Mouse (Mus musculus) bone marrow macrophage, adult 2 months (primary cell): ENCODE results near the gene Amotl2. TPM values are rescaled to one million over a fixed set of nuclear protein-coding genes. Genes with fewer than 3 reads are reported as not detected.
A peak's percentile ranks its signal among the peaks of the same experiment; 100 is the strongest.

Experiments
- H3K27ac ChIP-seq: 2 replicates; pipeline ENCODE4 v1.5.1; 2012; ENCODE audit warnings: low read depth, low read length; ENCODE audit not compliant: insufficient read depth
- H3K4me1 ChIP-seq: 2 replicates; pipeline ENCODE4 v1.6.1; 2012; ENCODE audit warnings: low read length; ENCODE audit not compliant: control insufficient read depth, insufficient read depth
- H3K4me3 ChIP-seq: 2 replicates; pipeline ENCODE4 v1.5.1; 2012; ENCODE audit warnings: mild to moderate bottlenecking, low read length, moderate library complexity; ENCODE audit not compliant: insufficient read depth
- CTCF ChIP-seq: IDR thresholded peaks from 2 replicates; pipeline ENCODE4 v1.5.1; 2012; ENCODE audit warnings: low read depth, mild to moderate bottlenecking, low read length, moderate library complexity
- POLR2A ChIP-seq: IDR thresholded peaks from 2 replicates; pipeline ENCODE4 v1.6.1; 2012; ENCODE audit warnings: mild to moderate bottlenecking, low read depth, low read length, borderline replicate concordance
- polyA plus RNA-seq: library from polyadenylated mRNA; stranded (reverse); fragments of >200 nt; gene quantifications from 2 replicates; pipeline ENCODE4 v1.2.4, GENCODE M21; 2012; ENCODE audit not compliant: missing spikeins, insufficient read depth, insufficient read length

The Amotl2 gene
- polyA plus RNA-seq, 1 experiment = 1.2 TPM

DNA sequence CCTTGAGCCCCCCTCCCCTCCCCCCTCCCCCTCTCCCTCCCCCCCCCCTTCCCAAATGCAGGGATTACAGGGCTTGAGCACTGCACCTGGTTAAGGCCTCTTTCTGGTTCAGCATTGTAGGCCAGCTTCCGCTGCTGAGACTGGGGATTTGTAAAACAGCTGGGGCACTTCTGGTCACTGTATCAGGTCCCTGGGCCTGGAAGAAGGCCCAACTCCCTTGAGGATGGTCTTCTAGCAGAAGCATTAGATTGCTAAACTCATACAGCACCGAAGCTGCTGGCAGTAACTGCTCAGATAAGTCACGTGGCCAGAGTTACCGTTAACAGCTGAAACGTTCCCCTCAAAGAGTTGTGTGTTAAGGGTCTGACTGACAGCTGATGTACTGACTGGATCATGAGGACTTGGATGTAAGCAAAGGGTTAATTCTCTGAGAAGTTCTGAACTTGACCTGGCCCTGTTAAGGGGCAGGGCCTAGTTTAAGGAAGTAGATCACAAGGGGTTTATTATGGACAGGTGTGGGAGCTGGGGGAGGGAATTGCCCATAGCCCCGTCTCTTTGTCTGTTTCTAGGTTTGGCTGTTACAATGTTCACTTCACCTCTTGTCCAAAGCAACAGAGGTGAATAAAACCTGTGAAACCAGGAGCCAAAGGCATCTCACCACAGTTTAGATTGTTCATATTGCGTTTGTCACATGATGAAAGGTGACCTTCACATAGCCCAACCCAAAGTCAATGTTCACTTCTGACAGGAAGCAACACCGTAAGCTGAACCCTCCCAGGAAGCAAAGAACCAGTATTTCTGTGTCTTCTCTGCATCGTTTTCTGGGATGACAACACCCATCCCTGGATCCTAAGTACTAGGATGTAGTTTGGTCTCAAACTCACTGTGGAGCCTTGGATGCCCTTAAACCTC, 23.7 kb upstream of the Amotl2 start:
- Histone ChIP-seq H3K27ac (no peak overlapping the region), H3K4me3 (no peak overlapping the region), H3K4me1 (no peaks in the 10 kb centered on the region)
- TF ChIP-seq POLR2A (no peak), CTCF (no peak)

DNA sequence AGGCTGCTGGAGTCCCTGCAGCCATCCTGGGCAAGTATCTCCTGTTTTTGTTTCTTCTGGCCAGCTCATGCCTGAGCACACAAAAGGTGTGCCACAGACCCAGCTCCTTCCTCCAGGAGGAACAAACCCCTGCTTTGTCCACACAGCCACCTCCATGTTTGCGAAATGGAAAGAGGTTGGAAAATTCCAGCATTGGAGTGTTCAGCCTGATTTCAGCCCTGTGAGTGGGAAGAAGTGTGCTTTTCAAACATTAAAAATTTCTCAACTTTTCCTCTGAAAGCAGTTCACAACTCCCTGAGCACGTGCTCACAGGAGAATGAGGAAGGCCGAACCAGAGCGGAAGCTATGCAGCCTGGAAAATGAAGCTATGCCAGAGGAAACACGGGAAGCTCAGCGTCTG, 15.4 kb upstream of the Amotl2 start:
- Histone ChIP-seq H3K4me1 (no peaks in the 10 kb centered on the region), H3K27ac (no peak overlapping the region), H3K4me3 (no peak overlapping the region)
- TF ChIP-seq POLR2A (no peak), CTCF (no peak)

- Histone ChIP-seq H3K4me3 (no peak overlapping the region), H3K27ac (no peak overlapping the region), H3K4me1 (no peaks in the 10 kb centered on the region; the same call in 1 of the 2 replicates)
- no peak for TF ChIP-seq CTCF
- no peak for TF ChIP-seq POLR2A
Measured at GRCm38 (mm10) chr9:102709504-102710135, 6.9 kb upstream of the Amotl2 start.

DNA sequence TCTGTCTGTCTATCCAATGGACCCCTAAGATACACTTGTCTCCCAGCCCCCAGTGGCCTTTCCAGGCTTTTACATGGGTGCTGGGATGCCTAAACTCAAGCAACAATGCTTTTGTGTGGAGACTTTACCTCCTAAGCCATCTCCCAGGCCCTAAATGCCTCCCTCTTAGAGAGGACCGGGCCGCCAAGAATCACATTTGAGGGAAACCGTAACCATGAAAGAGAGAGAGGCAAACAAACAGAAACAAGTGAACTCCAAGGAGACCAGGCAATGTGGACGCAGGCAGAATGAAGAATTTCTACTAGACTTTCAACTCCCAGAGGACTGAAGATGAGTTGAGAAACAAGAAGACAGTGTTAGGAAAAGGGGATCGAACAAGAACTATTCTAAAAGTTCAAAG, 6.0 kb upstream of the Amotl2 start:
- no peak overlapping the region for H3K4me3 ChIP-seq
- peaks cover 4% of the 10 kb centered on the region; the same call in 1 of the 2 replicates for H3K4me1 ChIP-seq
- H3K27ac ChIP-seq = no peak overlapping the region
- TF ChIP-seq POLR2A = no peak
- no peak for TF ChIP-seq CTCF

GRCm38 (mm10) chr9:102713797-102714196, 2.7 kb upstream of the Amotl2 start:
- no peak overlapping the region for H3K4me3 ChIP-seq
- H3K4me1 ChIP-seq = peaks cover 4% of the 10 kb centered on the region; the same call in 1 of the 2 replicates
- TF ChIP-seq CTCF (peak; percentile 82), POLR2A (no peak)
- H3K27ac ChIP-seq = no peak overlapping the region

GRCm38 (mm10) chr9:102714893-102715505, 1.5 kb upstream of the Amotl2 start:
- TF ChIP-seq CTCF (no peak), POLR2A (no peak)

DNA sequence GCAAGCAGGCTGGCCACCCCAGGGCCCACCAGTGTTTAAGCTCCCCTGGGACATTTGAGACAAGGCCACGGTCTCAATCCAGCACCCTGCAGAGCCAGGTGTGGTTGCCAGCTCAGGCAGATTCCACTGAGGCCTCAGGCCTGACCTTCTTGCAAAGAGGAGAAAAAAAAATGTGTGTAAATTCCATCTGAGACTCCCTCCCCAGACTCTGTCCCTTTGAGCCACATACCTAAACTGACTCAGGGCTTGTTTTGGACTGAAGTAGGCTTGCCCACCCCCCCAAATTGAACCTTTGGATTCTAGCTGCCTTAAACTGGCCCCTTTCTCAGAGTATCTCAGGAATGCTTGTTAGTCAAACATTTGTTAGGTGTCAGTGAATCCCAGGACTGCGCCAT, 969 bp upstream of the Amotl2 start:
- H3K4me1 ChIP-seq = peaks cover 4% of the 10 kb centered on the region; the same call in 1 of the 2 replicates
- no peak overlapping the region for H3K27ac ChIP-seq
- no peak overlapping the region for H3K4me3 ChIP-seq

More at GRCm38 (mm10) chr9:102714893-102715505, 1.5 kb upstream of the Amotl2 start:
- Histone ChIP-seq H3K4me1 (peaks cover 4% of the 10 kb centered on the region; the same call in 1 of the 2 replicates), H3K27ac (no peak overlapping the region), H3K4me3 (no peak overlapping the region)

GRCm38 (mm10) chr9:102717164-102717885, 853 bp downstream of the Amotl2 start:
- Histone ChIP-seq H3K27ac (no peak overlapping the region), H3K4me1 (peaks cover 4% of the 10 kb centered on the region; the same call in 1 of the 2 replicates), H3K4me3 (peak overlapping the region; percentile 54)
- no peak for TF ChIP-seq CTCF
- TF ChIP-seq POLR2A = no peak

More for the DNA sequence above, 969 bp upstream of the Amotl2 start:
- TF ChIP-seq POLR2A = no peak
- no peak for TF ChIP-seq CTCF

GRCm38 (mm10) chr9:102717886-102718643, 1.6 kb downstream of the Amotl2 start:
- no peak for TF ChIP-seq CTCF
- TF ChIP-seq POLR2A = no peak
- peak overlapping the region; percentile 54 for H3K4me3 ChIP-seq
- H3K27ac ChIP-seq = no peak overlapping the region
- peaks cover 4% of the 10 kb centered on the region; the same call in 1 of the 2 replicates for H3K4me1 ChIP-seq

GRCm38 (mm10) chr9:102718676-102719075, 2.2 kb downstream of the Amotl2 start:
- Histone ChIP-seq H3K27ac (no peak overlapping the region), H3K4me3 (peak overlapping the region; percentile 54; the same call in 1 of the 2 replicates), H3K4me1 (peaks cover 4% of the 10 kb centered on the region; the same call in 1 of the 2 replicates)
- TF ChIP-seq POLR2A (no peak), CTCF (no peak)
